Mouse (Mus musculus): ENCODE results near the gene Folr1. TPM values are rescaled to one million over a fixed set of nuclear protein-coding genes. Genes with fewer than 3 reads are reported as not detected.
A peak's percentile ranks its signal among the peaks of the same experiment; 100 is the strongest.

The Folr1 gene
- polyA plus RNA-seq, 1 experiment from 2014 or later: 6.5 TPM

- Histone ChIP-seq H3K4me3 (ENCODE audit: control insufficient read depth in 1 of 2, insufficient read depth in 1 of 2, low read depth in 1 of 2, low read length in 2 of 2) (no peak overlapping the region), H3K36me3 (ENCODE audit: control insufficient read depth, insufficient read depth, low read length) (no peaks in the 10 kb centered on the region), H3K9ac (ENCODE audit: low read length) (no peak overlapping the region), H3K4me2 (ENCODE audit: low read length) (no peak overlapping the region), H3K9me3 (ENCODE audit: control insufficient read depth, low read length) (no peaks in the 10 kb centered on the region), H3K27ac (replicated peaks in 1 of 2; ENCODE audit: control insufficient read depth in 1 of 2, insufficient read depth in 1 of 2, low read depth in 2 of 2, low read length in 2 of 2) (peak overlapping the region; percentile 5 to 33; a peak in 2 of 4 replicates), H3K27me3 (ENCODE audit: control insufficient read depth, insufficient read depth, low read length) (no peaks in the 10 kb centered on the region), H3K4me1 (ENCODE audit: control insufficient read depth in 2 of 2, insufficient read depth in 2 of 2, low read length in 2 of 2) (peaks cover 21 to 32% of the 10 kb centered on the region in 2 experiments)
- WGBS: 54% methylated on average over 13 of the region's 13 CpGs
- no peak for ATAC-seq (ENCODE audit: insufficient number of reproducible peaks, insufficient read depth, low FRiP score, low read depth)
Measured at GRCm38 (mm10) chr7:101868241-101869162, 2.1 kb downstream of the Folr1 start.

- Histone ChIP-seq H3K36me3 (ENCODE audit: control insufficient read depth, insufficient read depth, low read length) (no peaks in the 10 kb centered on the region), H3K27ac (replicated peaks in 1 of 2; ENCODE audit: control insufficient read depth in 1 of 2, insufficient read depth in 1 of 2, low read depth in 2 of 2, low read length in 2 of 2) (no peak overlapping the region), H3K4me2 (ENCODE audit: low read length) (no peak overlapping the region), H3K4me3 (ENCODE audit: control insufficient read depth in 1 of 2, insufficient read depth in 1 of 2, low read depth in 1 of 2, low read length in 2 of 2) (no peak overlapping the region), H3K9ac (ENCODE audit: low read length) (no peak overlapping the region), H3K9me3 (ENCODE audit: control insufficient read depth, low read length) (no peaks in the 10 kb centered on the region), H3K27me3 (ENCODE audit: control insufficient read depth, insufficient read depth, low read length) (no peaks in the 10 kb centered on the region), H3K4me1 (ENCODE audit: control insufficient read depth in 2 of 2, insufficient read depth in 2 of 2, low read length in 2 of 2) (peaks cover 18 to 32% of the 10 kb centered on the region in 2 experiments)
- WGBS: 97% methylated on average over 4 of the region's 4 CpGs
- ATAC-seq (ENCODE audit: insufficient number of reproducible peaks, insufficient read depth, low FRiP score, low read depth): no peak
Measured at GRCm38 (mm10) chr7:101867482-101867881, 3.1 kb downstream of the Folr1 start.

GRCm38 (mm10) chr7:101866491-101867265 lies 3.9 kb downstream of the Folr1 start:
- no peaks in the 10 kb centered on the region for H3K27me3 ChIP-seq (ENCODE audit: control insufficient read depth, insufficient read depth, low read length)
- WGBS: 75% methylated on average over 11 of the region's 11 CpGs
- no peak overlapping the region for H3K9ac ChIP-seq (ENCODE audit: low read length)
- no peak overlapping the region for H3K4me3 ChIP-seq (ENCODE audit: control insufficient read depth in 1 of 2, insufficient read depth in 1 of 2, low read depth in 1 of 2, low read length in 2 of 2)
- no peaks in the 10 kb centered on the region for H3K36me3 ChIP-seq (ENCODE audit: control insufficient read depth, insufficient read depth, low read length)
- no peaks in the 10 kb centered on the region for H3K9me3 ChIP-seq (ENCODE audit: control insufficient read depth, low read length)
- no peak overlapping the region for H3K4me2 ChIP-seq (ENCODE audit: low read length)
- ATAC-seq (ENCODE audit: insufficient number of reproducible peaks, insufficient read depth, low FRiP score, low read depth): no peak
- H3K27ac ChIP-seq (replicated peaks in 1 of 2; ENCODE audit: control insufficient read depth in 1 of 2, insufficient read depth in 1 of 2, low read depth in 2 of 2, low read length in 2 of 2): no peak overlapping the region; a peak in 1 of 4 replicates
- peaks cover 17 to 31% of the 10 kb centered on the region in 2 experiments for H3K4me1 ChIP-seq (ENCODE audit: control insufficient read depth in 2 of 2, insufficient read depth in 2 of 2, low read length in 2 of 2)

GRCm38 (mm10) chr7:101863415-101863814 lies 7.2 kb downstream of the Folr1 start, which contains the start of gene Anapc15:
TSS of gene Anapc15 (plus strand) at chr7:101863715.
- H3K4me3 ChIP-seq (ENCODE audit: control insufficient read depth in 1 of 2, insufficient read depth in 1 of 2, low read depth in 1 of 2, low read length in 2 of 2): no peak within 1 kb of the TSS
- 67% methylated on average over 3 of the region's 3 CpGs for WGBS
- H3K9ac ChIP-seq (ENCODE audit: low read length): no peak within 1 kb of the TSS
- H3K9me3 ChIP-seq (ENCODE audit: control insufficient read depth, low read length): no peaks in the 10 kb centered on the region
- H3K36me3 ChIP-seq (ENCODE audit: control insufficient read depth, insufficient read depth, low read length): no peaks in the 10 kb centered on the region
- H3K27me3 ChIP-seq (ENCODE audit: control insufficient read depth, insufficient read depth, low read length): no peaks in the 10 kb centered on the region
- no peak for ATAC-seq (ENCODE audit: insufficient number of reproducible peaks, insufficient read depth, low FRiP score, low read depth)
- H3K4me2 ChIP-seq (ENCODE audit: low read length): no peak within 1 kb of the TSS
- no peak within 1 kb of the TSS for H3K27ac ChIP-seq (replicated peaks in 1 of 2; ENCODE audit: control insufficient read depth in 1 of 2, insufficient read depth in 1 of 2, low read depth in 2 of 2, low read length in 2 of 2)
- peaks cover 7 to 14% of the 10 kb centered on the region in 2 experiments for H3K4me1 ChIP-seq (ENCODE audit: control insufficient read depth in 2 of 2, insufficient read depth in 2 of 2, low read length in 2 of 2)

GRCm38 (mm10) chr7:101862291-101862690 lies 8.3 kb downstream of the Folr1 start:
- Histone ChIP-seq H3K9ac (ENCODE audit: low read length) (no peak overlapping the region), H3K27me3 (ENCODE audit: control insufficient read depth, insufficient read depth, low read length) (no peaks in the 10 kb centered on the region), H3K4me2 (ENCODE audit: low read length) (no peak overlapping the region), H3K4me1 (ENCODE audit: control insufficient read depth in 2 of 2, insufficient read depth in 2 of 2, low read length in 2 of 2) (peaks cover 5 to 8% of the 10 kb centered on the region in 2 experiments), H3K4me3 (ENCODE audit: control insufficient read depth in 1 of 2, insufficient read depth in 1 of 2, low read depth in 1 of 2, low read length in 2 of 2) (no peak overlapping the region), H3K9me3 (ENCODE audit: control insufficient read depth, low read length) (no peaks in the 10 kb centered on the region), H3K36me3 (ENCODE audit: control insufficient read depth, insufficient read depth, low read length) (no peaks in the 10 kb centered on the region), H3K27ac (replicated peaks in 1 of 2; ENCODE audit: control insufficient read depth in 1 of 2, insufficient read depth in 1 of 2, low read depth in 2 of 2, low read length in 2 of 2) (no peak overlapping the region)
- no peak for ATAC-seq (ENCODE audit: insufficient number of reproducible peaks, insufficient read depth, low FRiP score, low read depth)
- WGBS: 68% methylated on average over 3 of the region's 3 CpGs

GRCm38 (mm10) chr7:101860978-101861377 lies 9.6 kb downstream of the Folr1 start:
- Histone ChIP-seq H3K36me3 (ENCODE audit: control insufficient read depth, insufficient read depth, low read length) (no peaks in the 10 kb centered on the region), H3K4me2 (ENCODE audit: low read length) (no peak overlapping the region), H3K27ac (replicated peaks in 1 of 2; ENCODE audit: control insufficient read depth in 1 of 2, insufficient read depth in 1 of 2, low read depth in 2 of 2, low read length in 2 of 2) (no peak overlapping the region), H3K4me1 (ENCODE audit: control insufficient read depth in 2 of 2, insufficient read depth in 2 of 2, low read length in 2 of 2) (no peaks in the 10 kb centered on the region), H3K4me3 (ENCODE audit: control insufficient read depth in 1 of 2, insufficient read depth in 1 of 2, low read depth in 1 of 2, low read length in 2 of 2) (no peak overlapping the region), H3K9ac (ENCODE audit: low read length) (no peak overlapping the region), H3K27me3 (ENCODE audit: control insufficient read depth, insufficient read depth, low read length) (no peaks in the 10 kb centered on the region), H3K9me3 (ENCODE audit: control insufficient read depth, low read length) (no peaks in the 10 kb centered on the region)
- ATAC-seq (ENCODE audit: insufficient number of reproducible peaks, insufficient read depth, low FRiP score, low read depth): no peak

GRCm38 (mm10) chr7:101858362-101858761 lies 12.2 kb downstream of the Folr1 start:
- H3K36me3 ChIP-seq (ENCODE audit: control insufficient read depth, insufficient read depth, low read length): no peaks in the 10 kb centered on the region
- no peak overlapping the region for H3K4me2 ChIP-seq (ENCODE audit: low read length)
- no peaks in the 10 kb centered on the region for H3K9me3 ChIP-seq (ENCODE audit: control insufficient read depth, low read length)
- WGBS: 86% methylated on average over 9 of the region's 9 CpGs
- H3K9ac ChIP-seq (ENCODE audit: low read length): no peak overlapping the region
- ATAC-seq (ENCODE audit: insufficient number of reproducible peaks, insufficient read depth, low FRiP score, low read depth): no peak
- H3K27ac ChIP-seq (replicated peaks in 1 of 2; ENCODE audit: control insufficient read depth in 1 of 2, insufficient read depth in 1 of 2, low read depth in 2 of 2, low read length in 2 of 2): no peak overlapping the region
- H3K4me1 ChIP-seq (ENCODE audit: control insufficient read depth in 2 of 2, insufficient read depth in 2 of 2, low read length in 2 of 2): no peaks in the 10 kb centered on the region
- no peak overlapping the region for H3K4me3 ChIP-seq (ENCODE audit: control insufficient read depth in 1 of 2, insufficient read depth in 1 of 2, low read depth in 1 of 2, low read length in 2 of 2)
- no peaks in the 10 kb centered on the region for H3K27me3 ChIP-seq (ENCODE audit: control insufficient read depth, insufficient read depth, low read length)
